Mouse (Mus musculus): Measurements from ENCODE around the gene Prkar2b.

Prkar2b gene

GRCm38 (mm10) chr12:32061090-32061930 lies at the start of gene Prkar2b:
Gene Prkar2b (minus strand): TSS chr12:32061296.
- peak; percentile 74 for DNase-seq (ENCODE audit: low read depth, low spot score)

- no peak for DNase-seq (ENCODE audit: low read depth, low spot score)
These were observed 48.1 kb upstream of the Prkar2b start for GRCm38 (mm10) chr12:32109201-32109600.

GRCm38 (mm10) chr12:32104955-32105521 lies 43.9 kb upstream of the Prkar2b start:
- DNase-seq (ENCODE audit: low read depth, low spot score) = no peak

- DNase-seq (ENCODE audit: low read depth, low spot score) = no peak
These were observed 43.4 kb upstream of the Prkar2b start for GRCm38 (mm10) chr12:32104451-32104862.

DNA sequence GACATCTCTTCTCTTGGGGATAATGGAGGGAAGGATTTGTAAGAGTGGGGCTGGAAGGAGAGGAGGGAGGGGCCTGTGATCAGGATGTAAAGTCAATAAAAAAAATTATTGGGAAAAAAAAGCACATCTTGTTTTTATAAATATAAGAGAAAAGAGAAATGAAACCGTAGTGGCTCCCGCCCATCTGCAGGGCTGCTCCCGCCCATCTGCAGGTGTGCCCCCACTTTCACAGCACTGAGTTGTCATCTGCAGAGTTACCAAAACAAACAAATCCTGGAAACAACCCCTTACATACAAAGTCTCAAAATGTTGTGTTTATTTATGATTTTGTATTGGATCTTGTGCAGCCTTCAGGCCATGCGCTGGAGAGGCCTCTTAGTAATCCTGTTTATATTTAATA lies 40.2 kb upstream of the Prkar2b start:
- DNase-seq (ENCODE audit: low read depth, low spot score) = no peak

DNA sequence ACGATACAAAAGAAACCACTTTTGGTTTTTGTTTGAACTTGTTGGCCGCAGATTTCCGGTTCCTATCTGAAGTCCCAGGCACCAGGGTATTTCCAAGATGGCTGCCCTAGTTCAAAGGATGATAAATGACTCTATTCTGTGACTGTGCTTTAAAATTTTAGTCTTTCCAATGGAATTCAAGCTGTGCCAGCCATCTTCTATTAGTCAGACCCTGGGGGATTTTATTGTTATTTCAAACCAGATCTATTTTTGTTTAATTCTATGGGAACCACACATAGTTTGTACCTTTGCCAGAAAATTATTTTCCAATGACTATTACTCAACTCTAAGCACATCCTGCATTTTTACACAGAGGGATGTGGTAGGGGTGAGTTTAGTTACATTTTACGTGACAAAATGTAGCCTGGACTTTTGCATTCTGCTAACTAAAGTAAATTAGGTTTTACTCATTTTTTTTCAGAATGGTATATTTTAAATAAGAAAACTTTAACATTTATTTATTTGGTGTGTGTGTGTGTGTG lies 38.6 kb upstream of the Prkar2b start:
- no peak for DNase-seq (ENCODE audit: low read depth, low spot score)

DNA sequence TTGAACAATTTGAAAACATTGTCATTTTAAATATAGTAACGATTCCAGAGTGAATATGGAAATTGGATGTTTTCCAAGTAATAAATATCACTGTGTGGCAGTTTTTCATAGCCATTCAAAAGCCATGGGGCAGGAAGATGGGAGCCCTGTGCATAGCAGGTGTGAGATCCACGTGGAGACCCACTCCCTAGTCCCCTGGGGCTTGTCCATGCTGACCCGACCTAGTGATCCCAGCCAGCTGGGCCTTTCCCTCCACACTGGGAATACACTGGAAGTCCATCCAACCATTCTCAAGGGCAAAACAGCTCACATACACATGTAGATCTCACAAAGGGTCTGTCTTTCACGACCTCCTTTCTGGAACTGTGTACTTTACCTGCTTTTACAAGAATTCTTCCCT lies 37.5 kb upstream of the Prkar2b start:
- DNase-seq (ENCODE audit: low read depth, low spot score) = no peak

GRCm38 (mm10) chr12:32097107-32097506 lies 36.0 kb upstream of the Prkar2b start:
- DNase-seq (ENCODE audit: low read depth, low spot score) = no peak

DNA sequence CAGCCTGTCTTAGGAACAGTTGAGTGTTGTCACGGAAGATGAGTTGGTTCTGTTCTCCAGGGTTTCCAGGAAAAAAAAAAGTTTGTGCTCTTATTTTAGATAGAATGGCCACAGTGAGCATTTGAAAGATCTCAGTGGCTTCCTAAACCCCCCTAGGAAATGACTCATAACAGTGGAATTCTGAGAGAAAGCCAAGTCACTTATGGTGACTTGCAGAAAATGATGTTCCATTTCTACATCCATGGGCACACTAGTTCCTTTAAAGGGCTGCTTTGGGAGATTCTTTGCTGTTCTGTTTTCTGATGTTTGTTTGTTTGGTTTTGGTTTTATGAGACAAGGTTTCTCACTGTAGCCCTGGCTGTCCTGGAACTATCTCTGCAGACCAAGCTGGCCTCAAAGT lies 34.1 kb upstream of the Prkar2b start:
- DNase-seq (ENCODE audit: low read depth, low spot score) = no peak

- no peak for DNase-seq (ENCODE audit: low read depth, low spot score)
These were observed 31.4 kb upstream of the Prkar2b start for GRCm38 (mm10) chr12:32092452-32092851.

- DNase-seq (ENCODE audit: low read depth, low spot score) = no peak
These were observed 27.5 kb upstream of the Prkar2b start for GRCm38 (mm10) chr12:32088566-32088965.

DNA sequence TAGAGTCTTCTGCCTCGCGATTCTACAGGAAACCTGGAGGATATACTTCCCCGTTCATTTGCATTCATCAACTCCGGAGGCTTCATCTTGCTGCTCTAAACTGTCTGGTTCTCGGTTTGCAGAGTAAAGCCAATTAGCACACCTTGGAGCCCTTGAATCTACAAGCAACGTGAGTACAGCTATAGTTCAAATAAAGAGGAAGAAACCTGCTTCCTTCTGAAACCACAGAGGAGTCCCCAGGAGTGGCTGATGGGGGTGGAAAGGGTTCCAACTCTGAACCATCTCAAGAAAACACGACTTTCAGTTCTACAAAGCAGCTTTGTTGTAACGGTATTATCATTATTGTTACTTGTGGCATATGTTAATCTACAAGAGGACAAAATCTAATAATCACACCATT lies 26.2 kb upstream of the Prkar2b start:
- DNase-seq (ENCODE audit: low read depth, low spot score) = no peak

DNA sequence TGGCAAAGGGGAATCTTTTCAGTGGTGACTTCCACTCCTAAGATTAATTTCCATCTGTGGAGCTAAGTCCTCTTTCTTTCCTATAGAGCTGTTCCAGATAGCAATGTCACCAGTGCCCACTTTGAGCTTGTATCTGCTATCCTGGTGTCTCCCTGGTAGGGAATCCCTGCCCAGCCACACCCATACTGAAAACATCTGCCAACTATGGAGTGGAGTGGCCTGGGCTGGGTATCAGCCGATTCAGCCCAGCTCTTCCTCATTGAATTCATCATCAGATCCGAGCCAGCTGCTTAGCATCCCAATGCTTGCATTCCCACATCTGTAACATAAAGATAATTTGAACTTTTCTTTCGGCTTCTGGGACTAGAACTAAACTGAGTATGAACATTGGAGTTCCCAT lies 25.8 kb upstream of the Prkar2b start:
- no peak for DNase-seq (ENCODE audit: low read depth, low spot score)

DNA sequence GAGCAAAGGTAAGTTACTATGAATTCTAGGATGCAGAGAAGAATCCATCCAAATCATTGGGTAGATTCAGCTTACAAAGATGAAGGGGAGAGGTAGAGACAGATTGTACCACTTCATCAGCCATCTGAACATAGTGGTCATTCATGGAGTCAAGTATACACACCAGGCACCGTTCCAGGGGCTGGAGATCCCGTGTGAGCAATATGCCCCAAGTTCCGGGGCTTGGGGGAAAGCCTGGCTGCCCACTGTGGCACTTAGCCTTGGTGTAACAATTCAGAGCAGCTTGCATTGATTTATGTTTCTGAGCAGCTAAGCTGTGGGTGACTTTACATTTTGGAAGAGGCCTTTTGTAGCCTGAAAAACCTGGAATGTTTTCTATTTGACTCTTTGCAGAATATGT lies 24.8 kb upstream of the Prkar2b start:
- DNase-seq (ENCODE audit: low read depth, low spot score) = no peak

- DNase-seq (ENCODE audit: low read depth, low spot score) = no peak
These were observed 24.1 kb upstream of the Prkar2b start for GRCm38 (mm10) chr12:32085189-32085588.

DNA sequence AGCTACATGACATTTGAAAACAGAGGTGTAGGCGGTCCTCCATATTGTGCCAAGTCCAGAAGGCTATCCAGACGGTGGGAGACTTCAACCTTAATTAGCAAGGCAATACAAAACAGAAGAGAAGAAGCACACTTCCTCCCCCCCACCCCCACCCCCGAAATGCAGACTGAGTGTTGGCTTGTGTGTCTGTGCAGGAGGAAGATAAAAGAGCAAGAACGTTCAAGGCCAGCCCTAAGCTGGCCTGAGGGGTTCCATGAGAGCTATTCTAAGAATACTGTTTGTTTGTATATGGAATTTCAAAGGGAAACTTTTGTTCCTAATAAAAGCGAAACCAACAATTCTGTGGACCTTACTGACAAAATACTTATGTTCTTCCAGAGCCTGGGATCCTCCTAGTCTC lies 23.5 kb upstream of the Prkar2b start:
- DNase-seq (ENCODE audit: low read depth, low spot score) = no peak

GRCm38 (mm10) chr12:32080692-32081091 lies 19.6 kb upstream of the Prkar2b start:
- DNase-seq (ENCODE audit: low read depth, low spot score) = no peak

DNA sequence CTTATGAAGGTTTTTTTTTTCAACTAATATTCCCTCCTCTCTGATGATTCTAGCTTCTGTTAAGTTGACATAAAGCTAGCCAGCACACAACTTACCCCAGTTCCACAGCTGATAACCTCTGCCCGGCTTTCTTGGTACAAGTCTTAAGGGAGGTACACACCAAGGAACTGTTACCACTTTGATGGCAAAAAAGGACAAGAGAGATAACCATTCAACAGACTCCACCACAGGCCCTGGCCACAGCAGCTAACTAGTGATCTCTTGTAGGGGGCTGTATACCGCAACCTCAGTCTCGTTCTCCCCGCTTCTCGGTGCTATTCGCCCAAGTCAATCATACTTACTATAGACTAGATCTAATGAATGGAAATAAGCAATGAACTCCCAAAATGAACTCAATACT lies 16.3 kb upstream of the Prkar2b start:
- DNase-seq (ENCODE audit: low read depth, low spot score) = no peak

DNA sequence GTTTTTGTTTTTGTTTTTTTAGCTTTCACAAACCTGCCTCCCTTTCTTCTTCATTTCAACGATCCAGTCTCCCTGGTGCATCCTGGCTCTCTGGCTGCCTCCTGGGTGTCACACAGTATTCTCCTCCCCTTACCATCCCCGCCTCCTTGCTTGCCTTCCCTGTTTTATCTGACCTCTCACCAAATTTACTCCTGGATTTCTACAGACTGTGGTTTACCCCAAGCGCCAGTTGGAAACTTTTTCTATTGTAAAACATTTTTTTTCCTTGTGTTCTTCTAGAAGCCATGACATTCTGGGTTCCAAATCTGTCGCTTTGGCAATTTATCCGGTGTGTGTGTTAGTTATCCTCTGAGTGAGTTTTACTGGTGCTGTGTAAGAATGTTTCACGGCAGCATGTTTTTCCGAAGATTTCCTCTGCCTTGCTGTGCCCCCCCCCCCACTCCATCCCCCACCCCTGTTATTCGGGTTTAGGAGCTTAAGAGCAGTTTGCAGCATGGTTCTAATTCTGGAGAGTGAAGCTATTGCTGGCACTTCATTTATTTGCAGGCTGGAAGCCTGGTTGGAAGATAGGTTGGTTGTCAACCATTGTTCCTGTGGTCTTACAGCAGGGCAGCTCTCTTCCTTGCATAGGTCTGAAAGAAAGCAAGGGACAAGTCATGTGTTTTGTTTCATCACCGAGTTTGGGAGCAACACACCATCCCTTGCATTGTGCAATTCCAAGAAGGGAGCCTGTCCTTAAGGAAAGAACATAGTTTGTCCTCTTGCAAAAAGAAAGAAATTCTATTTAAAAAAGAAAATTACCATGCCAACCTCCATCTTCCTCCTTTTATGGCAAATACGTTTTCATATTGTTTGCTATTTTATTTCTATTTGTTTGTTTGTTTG lies 15.0 kb upstream of the Prkar2b start:
- DNase-seq (ENCODE audit: low read depth, low spot score) = no peak

- no peak for DNase-seq (ENCODE audit: low read depth, low spot score)
These were observed 13.2 kb upstream of the Prkar2b start for GRCm38 (mm10) chr12:32074271-32074670.

GRCm38 (mm10) chr12:32066004-32066403 lies 4.9 kb upstream of the Prkar2b start:
- DNase-seq (ENCODE audit: low read depth, low spot score) = no peak

All from WW6 (cell line).